Mouse (Mus musculus) MEL-GATA-1-ER (cell line): ENCODE data around the gene Cep85l.
A peak's percentile ranks its signal among the peaks of the same experiment; 100 is the strongest.

ENCODE experiments used
- DNase-seq: peaks from one replicate; pipeline ENCODE4 v3.0.0-alpha.2; 2012; ENCODE audit warnings: low read depth; ENCODE audit errors: extremely low read depth

Cep85l gene

GRCm38 (mm10) chr10:53379709-53380106, at the start of gene Cep85l:
Gene Cep85l, minus strand, starts transcription at chr10:53379947.
- peak; percentile 64 for DNase-seq

GRCm38 (mm10) chr10:53428695-53429447, 49.1 kb upstream of the Cep85l start:
- DNase-seq = no peak

GRCm38 (mm10) chr10:53426524-53426923, 46.8 kb upstream of the Cep85l start:
- peak; percentile 49 for DNase-seq

- DNase-seq = no peak
These were observed 43.3 kb upstream of the Cep85l start for GRCm38 (mm10) chr10:53423091-53423490.

- DNase-seq = no peak
These were observed 42.5 kb upstream of the Cep85l start for GRCm38 (mm10) chr10:53422206-53422605.

- no peak for DNase-seq
These were observed 41.9 kb upstream of the Cep85l start for GRCm38 (mm10) chr10:53421613-53422012.

GRCm38 (mm10) chr10:53420069-53420468, 40.3 kb upstream of the Cep85l start:
- DNase-seq = no peak

- no peak for DNase-seq
These were observed 39.6 kb upstream of the Cep85l start for GRCm38 (mm10) chr10:53419139-53419935.

GRCm38 (mm10) chr10:53417015-53417414, 37.3 kb upstream of the Cep85l start:
- no peak for DNase-seq

- DNase-seq = no peak
These were observed 36.5 kb upstream of the Cep85l start for GRCm38 (mm10) chr10:53416152-53416712.

GRCm38 (mm10) chr10:53415252-53415651, 35.5 kb upstream of the Cep85l start:
- no peak for DNase-seq

- DNase-seq = no peak
These were observed 34.6 kb upstream of the Cep85l start for GRCm38 (mm10) chr10:53414092-53415085.

GRCm38 (mm10) chr10:53412936-53413335, 33.2 kb upstream of the Cep85l start:
- no peak for DNase-seq

- DNase-seq = no peak
These were observed 32.4 kb upstream of the Cep85l start for GRCm38 (mm10) chr10:53412165-53412564.

GRCm38 (mm10) chr10:53410831-53411230, 31.1 kb upstream of the Cep85l start:
- DNase-seq = no peak

GRCm38 (mm10) chr10:53407422-53407821, 27.7 kb upstream of the Cep85l start:
- DNase-seq = no peak

GRCm38 (mm10) chr10:53406845-53407244, 27.1 kb upstream of the Cep85l start:
- DNase-seq = no peak

- DNase-seq = no peak
These were observed 22.5 kb upstream of the Cep85l start for GRCm38 (mm10) chr10:53402293-53402692.

GRCm38 (mm10) chr10:53399053-53399452, 19.3 kb upstream of the Cep85l start:
- DNase-seq = no peak

GRCm38 (mm10) chr10:53398540-53398902, 18.8 kb upstream of the Cep85l start:
- DNase-seq = no peak
